13 mouse cellular contexts compared by ENCODE assay signal in genomic region chr13:98027122-98027521, GRCm38 (mm10).
DNase-seq lines count a peak whose midpoint lies in the region; ATAC-seq and TF ChIP-seq lines count a peak whose summit lies in the region.
"Had no signal": no experiment of that assay in that cellular context is flagged by ENCODE, and none has a peak within 500 bp of the region (broad histone marks: within the 10 kb centered on the region; RNA-seq: fewer than 3 reads in every experiment).

No protein-coding gene starts in this region.

- H3K4me2 ChIP-seq in hindbrain, postnatal 0 days (ENCODE audit: low read depth, low read length) = no peak overlapping the region
- no peak overlapping the region for H3K4me2 ChIP-seq in hindbrain, embryonic 14.5 days (replicated peaks)
- H3K4me2 ChIP-seq in CH12.LX (ENCODE audit: insufficient read depth, low read depth, poor library complexity, severe bottlenecking) = no peak overlapping the region
- H3K4me2 ChIP-seq in lung, embryonic 15.5 days = peak overlapping the region; percentile 24
- H3K4me2 ChIP-seq: embryonic facial prominence, embryonic 12.5 days; limb, embryonic 15.5 days; stomach, embryonic 15.5 days had no signal

- DNase-seq in hindbrain, postnatal 0 days (ENCODE audit: low spot score) = peak; percentile 42
- no peak for DNase-seq in hindbrain, embryonic 14.5 days (ENCODE audit: low spot score)
- peak; percentile 11 for DNase-seq in CH12.LX (ENCODE audit: extremely low read depth)
- peak; percentile 25 for DNase-seq in MN1 (ENCODE audit: low spot score)
- no peak for DNase-seq in cerebellum, postnatal 36 days
- DNase-seq in urinary bladder, adult 2 months (ENCODE audit: low spot score) = no peak
- no peak for DNase-seq in ovary, adult 18-20 months (ENCODE audit: low spot score)
- DNase-seq: retina, postnatal 1 day had no signal

- no peak overlapping the region for H3K4me3 ChIP-seq in hindbrain, postnatal 0 days (ENCODE audit: low read length)
- no peak overlapping the region for H3K4me3 ChIP-seq in hindbrain, embryonic 14.5 days (replicated peaks; ENCODE audit: low read length)
- no peak overlapping the region for H3K4me3 ChIP-seq in CH12.LX (replicated peaks in 1 of 3; ENCODE audit: low read depth in 2 of 3, low read length in 2 of 3, poor library complexity in 1 of 3)
- H3K4me3 ChIP-seq in lung, embryonic 15.5 days = no peak overlapping the region
- H3K4me3 ChIP-seq: embryonic facial prominence, embryonic 12.5 days; limb, embryonic 15.5 days; stomach, embryonic 15.5 days had no signal

- in situ Hi-C loops in CH12.LX (cut with MboI; ENCODE audit: low pct_ligation_motif_present, low pct_unique_long_range_greater_than_20kb, low sequenced_read_pairs) = no loop called here

- H3K27ac ChIP-seq in hindbrain, postnatal 0 days = no peak overlapping the region
- H3K27ac ChIP-seq in hindbrain, embryonic 14.5 days = no peak overlapping the region
- no peak overlapping the region for H3K27ac ChIP-seq in CH12.LX (ENCODE audit: insufficient read depth, low read depth)
- H3K27ac ChIP-seq in lung, embryonic 15.5 days = peak overlapping the region; percentile 72
- H3K27ac ChIP-seq: embryonic facial prominence, embryonic 12.5 days had no signal

- H3K9me3 ChIP-seq in hindbrain, postnatal 0 days (ENCODE audit: low read length) = no peaks in the 10 kb centered on the region
- H3K9me3 ChIP-seq in hindbrain, embryonic 14.5 days (ENCODE audit: control insufficient read depth, low read length) = no peaks in the 10 kb centered on the region
- peaks cover 3% of the 10 kb centered on the region for H3K9me3 ChIP-seq in CH12.LX (replicated peaks; ENCODE audit: low read length)
- H3K9me3 ChIP-seq in lung, embryonic 15.5 days = no peaks in the 10 kb centered on the region
- H3K9me3 ChIP-seq: embryonic facial prominence, embryonic 12.5 days; limb, embryonic 15.5 days; stomach, embryonic 15.5 days had no signal

- no peak for TF ChIP-seq EP300 in CH12.LX (IDR thresholded peaks at IDR 0.05; ENCODE audit: low read length)

- peak; percentile 39 for TF ChIP-seq CTCF in hindbrain, postnatal 0 days (IDR thresholded peaks at IDR 0.05; ENCODE audit: low read depth)
- no peak for TF ChIP-seq CTCF in CH12.LX (conservative IDR thresholded peaks at IDR 0.05 in 1 of 2, IDR thresholded peaks at IDR 0.05 in 1 of 2; ENCODE audit: low read depth in 2 of 2, low read length in 2 of 2)

- no peak for TF ChIP-seq POLR2A in CH12.LX (IDR thresholded peaks at IDR 0.05; ENCODE audit: low read depth, low read length)

- dilution Hi-C loops in CH12.LX (cut with MboI; ENCODE audit: extremely low pct_ligation_motif_present, extremely low pct_unique_long_range_greater_than_20kb, low sequenced_read_pairs) = no loop called here

- ATAC-seq in hindbrain, postnatal 0 days = no peak
- ATAC-seq in hindbrain, embryonic 14.5 days (ENCODE audit: low FRiP score) = no peak
- ATAC-seq in lung, embryonic 15.5 days (ENCODE audit: borderline replicate concordance, extremely low read depth, low FRiP score, low TSS enrichment) = no peak
- ATAC-seq: inflammation-experienced regulatory T-cells, adult 6 months had no signal

- no peaks in the 10 kb centered on the region for H3K36me3 ChIP-seq in hindbrain, postnatal 0 days (ENCODE audit: insufficient read depth, low read length)
- no peaks in the 10 kb centered on the region for H3K36me3 ChIP-seq in hindbrain, embryonic 14.5 days (replicated peaks; ENCODE audit: control insufficient read depth, insufficient read depth)
- H3K36me3 ChIP-seq in CH12.LX (replicated peaks in 1 of 2; ENCODE audit: control insufficient read depth in 1 of 2, insufficient read depth in 1 of 2, low read length in 1 of 2) = no peaks in the 10 kb centered on the region
- H3K36me3 ChIP-seq in lung, embryonic 15.5 days = no peaks in the 10 kb centered on the region
- H3K36me3 ChIP-seq: embryonic facial prominence, embryonic 12.5 days; limb, embryonic 15.5 days had no signal

- H3K4me1 ChIP-seq in hindbrain, postnatal 0 days (ENCODE audit: insufficient read depth, low read length) = no peaks in the 10 kb centered on the region
- peaks cover 8% of the 10 kb centered on the region for H3K4me1 ChIP-seq in hindbrain, embryonic 14.5 days (replicated peaks; ENCODE audit: control insufficient read depth, insufficient read depth, low read length)
- H3K4me1 ChIP-seq in CH12.LX (ENCODE audit: control insufficient read depth in 1 of 2, insufficient read depth in 2 of 2) = peaks cover 0 to 13% of the 10 kb centered on the region in 2 experiments; a peak in 2 of 4 replicates
- H3K4me1 ChIP-seq in lung, embryonic 15.5 days = peaks cover 26% of the 10 kb centered on the region

- no peak overlapping the region for H3K9ac ChIP-seq in hindbrain, postnatal 0 days (replicated peaks; ENCODE audit: low read length)
- no peak overlapping the region for H3K9ac ChIP-seq in hindbrain, embryonic 14.5 days
- no peak overlapping the region for H3K9ac ChIP-seq in CH12.LX (ENCODE audit: insufficient read depth, low read depth)
- no peak overlapping the region for H3K9ac ChIP-seq in lung, embryonic 15.5 days
- H3K9ac ChIP-seq: embryonic facial prominence, embryonic 12.5 days; limb, embryonic 15.5 days; stomach, embryonic 15.5 days had no signal

- WGBS in hindbrain, postnatal 0 days = 80% methylated on average over 5 of the region's 5 CpGs
- WGBS in hindbrain, embryonic 14.5 days = 86% methylated on average over 5 of the region's 5 CpGs
- 41% methylated on average over 5 of the region's 5 CpGs for WGBS in lung, embryonic 15.5 days

- H3K79me2 ChIP-seq in CH12.LX (replicated peaks; ENCODE audit: control insufficient read depth, extremely low read depth, insufficient read depth, poor library complexity, severe bottlenecking) = no peaks in the 10 kb centered on the region

- no peaks in the 10 kb centered on the region for H3K27me3 ChIP-seq in hindbrain, postnatal 0 days (ENCODE audit: insufficient read depth, low read length)
- H3K27me3 ChIP-seq in hindbrain, embryonic 14.5 days (ENCODE audit: control insufficient read depth, insufficient read depth, low read length) = no peaks in the 10 kb centered on the region
- no peaks in the 10 kb centered on the region for H3K27me3 ChIP-seq in CH12.LX (replicated peaks)
- no peaks in the 10 kb centered on the region for H3K27me3 ChIP-seq in lung, embryonic 15.5 days
- H3K27me3 ChIP-seq: embryonic facial prominence, embryonic 12.5 days; stomach, embryonic 15.5 days had no signal

- no peak for TF ChIP-seq RAD21 in CH12.LX (IDR thresholded peaks at IDR 0.05; ENCODE audit: low read depth, low read length)

TF ChIP-seq in CH12.LX, 34 proteins besides CTCF, POLR2A, EP300 and RAD21:
- TF ChIP-seq USF2 (conservative IDR thresholded peaks at IDR 0.05; ENCODE audit: low read depth, low read length) (no peak), ETS1 (conservative IDR thresholded peaks at IDR 0.05; ENCODE audit: low read depth, low read length) (no peak), TCF12 (IDR thresholded peaks at IDR 0.05; ENCODE audit: low read depth, low read length) (no peak), CHD1 (IDR thresholded peaks at IDR 0.05; ENCODE audit: low read depth, low read length) (no peak), MAFK (IDR thresholded peaks at IDR 0.05; ENCODE audit: insufficient replicate concordance, low read length) (no peak), KAT2A (IDR thresholded peaks at IDR 0.05; ENCODE audit: insufficient replicate concordance, low read length) (no peak), USF1 (IDR thresholded peaks at IDR 0.05; ENCODE audit: low read depth, low read length) (no peak)

Comparison
In these comparisons a context has a peak if more than half of its experiments do, and no peak if none do; other contexts are left out.
1. DNase-seq: peak in hindbrain, postnatal 0 days (single experiment), CH12.LX (single experiment) and MN1 (single experiment); none in hindbrain, embryonic 14.5 days (single experiment), cerebellum, postnatal 36 days (0 of 2), urinary bladder, adult 2 months (single experiment) and ovary, adult 18-20 months (single experiment).